Mouse (Mus musculus): ENCODE results near the gene Mrpl49. TPM values are rescaled to one million over a fixed set of nuclear protein-coding genes. Genes with fewer than 3 reads are reported as not detected.
A peak's percentile ranks its signal among the peaks of the same experiment; 100 is the strongest.
"Not testable (repeated sequence)": the region's sequence is repeated elsewhere in the genome, so short reads cannot be mapped to it uniquely, and the experiment has no call there.

Gene Mrpl49
- polyA plus RNA-seq, 1 experiment = 11.0 TPM

DNA sequence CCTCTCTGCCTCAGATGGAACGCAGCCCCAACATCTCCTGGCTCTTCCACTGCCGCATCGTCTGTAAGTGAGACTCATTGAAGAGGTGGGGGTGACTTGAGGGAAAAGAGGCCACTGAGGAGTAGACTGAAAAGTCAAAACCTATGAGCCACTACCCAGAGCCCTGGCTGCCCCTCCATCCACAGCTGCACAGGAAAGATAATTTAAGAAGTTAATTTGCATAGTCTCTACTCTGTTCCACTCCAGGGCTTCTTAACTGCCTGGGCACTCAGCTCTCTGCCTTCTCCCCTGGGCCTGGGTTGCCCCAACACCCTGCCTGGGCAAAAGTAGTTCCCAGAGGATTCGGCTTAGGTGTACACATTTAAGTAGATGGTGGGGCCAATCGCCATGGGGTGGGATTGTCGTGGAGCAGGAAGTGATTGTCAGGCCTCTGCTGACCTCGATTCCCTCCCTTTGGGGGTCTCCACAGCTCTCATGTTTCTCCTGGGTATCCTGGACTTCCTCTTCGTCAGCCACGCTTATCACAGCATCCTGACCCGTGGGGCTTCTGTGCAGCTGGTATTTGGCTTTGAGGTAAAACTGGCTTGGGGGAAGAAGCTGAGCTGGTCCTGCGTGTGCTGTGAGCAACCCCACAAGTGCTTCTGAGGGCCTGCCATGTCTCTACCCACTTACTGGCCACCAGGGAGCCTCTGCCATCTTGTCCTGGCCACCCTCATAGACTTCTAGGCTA, 8.7 kb downstream of the Mrpl49 start:
- Histone ChIP-seq H3K27ac (ENCODE audit: insufficient read depth, low read length) (peak overlapping the region; percentile 100), H3K4me1 (ENCODE audit: control insufficient read depth, insufficient read depth, insufficient read length) (peaks cover 18% of the 10 kb centered on the region), H3K27me3 (ENCODE audit: control insufficient read depth, insufficient read depth, low read length) (no peaks in the 10 kb centered on the region), H3K4me3 (ENCODE audit: extremely low read depth, insufficient read depth, insufficient read length) (peak overlapping the region; percentile 97), H3K36me3 (ENCODE audit: control insufficient read depth, insufficient read depth, low read length) (peaks cover 53% of the 10 kb centered on the region)
- peak in 1 of 2 experiments; percentile 61 for DNase-seq (ENCODE audit: low read depth in 1 of 2, low spot score in 2 of 2)
- 54% methylated on average over 11 of the region's 11 CpGs for WGBS
- TF ChIP-seq CTCF (IDR thresholded peaks at IDR 0.05; ENCODE audit: extremely low read depth, insufficient read depth, insufficient read length, insufficient replicate concordance) (no peak), POLR2A (IDR thresholded peaks at IDR 0.05; ENCODE audit: low read depth, low read length) (peak; percentile 34)

DNA sequence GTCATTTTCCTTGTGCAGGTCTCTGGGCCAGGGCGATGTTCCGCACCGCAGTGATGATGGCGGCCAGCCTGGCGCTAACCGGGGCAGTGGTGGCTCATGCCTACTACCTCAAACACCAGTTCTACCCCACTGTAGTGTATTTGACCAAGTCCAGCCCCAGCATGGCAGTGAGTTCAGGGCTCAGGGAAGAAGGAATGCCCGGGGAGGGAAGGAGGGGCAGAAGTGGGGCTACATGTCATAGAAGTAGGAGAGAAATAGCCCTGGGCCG, 9.8 kb downstream of the Mrpl49 start:
- H3K27ac ChIP-seq (ENCODE audit: insufficient read depth, low read length) = peak overlapping the region; percentile 100
- H3K4me1 ChIP-seq (ENCODE audit: control insufficient read depth, insufficient read depth, insufficient read length) = peaks cover 18% of the 10 kb centered on the region

GRCm38 (mm10) chr19:6047154-6047898, 10.3 kb downstream of the Mrpl49 start:
- H3K4me3 ChIP-seq (ENCODE audit: extremely low read depth, insufficient read depth, insufficient read length) = peak overlapping the region; percentile 97
- DNase-seq (ENCODE audit: low read depth in 1 of 2, low spot score in 2 of 2) = no peak
- peaks cover 38% of the 10 kb centered on the region for H3K36me3 ChIP-seq (ENCODE audit: control insufficient read depth, insufficient read depth, low read length)
- WGBS = 1% methylated on average over 41 of the region's 44 CpGs
- H3K27ac ChIP-seq (ENCODE audit: insufficient read depth, low read length) = peak overlapping the region; percentile 100
- H3K4me1 ChIP-seq (ENCODE audit: control insufficient read depth, insufficient read depth, insufficient read length) = peaks cover 18% of the 10 kb centered on the region
- TF ChIP-seq POLR2A (IDR thresholded peaks at IDR 0.05; ENCODE audit: low read depth, low read length) (no peak), CTCF (IDR thresholded peaks at IDR 0.05; ENCODE audit: extremely low read depth, insufficient read depth, insufficient read length, insufficient replicate concordance) (no peak)
- no peaks in the 10 kb centered on the region for H3K27me3 ChIP-seq (ENCODE audit: control insufficient read depth, insufficient read depth, low read length)

More for the DNA sequence above, 9.8 kb downstream of the Mrpl49 start:
- H3K27me3 ChIP-seq (ENCODE audit: control insufficient read depth, insufficient read depth, low read length) = no peaks in the 10 kb centered on the region
- H3K4me3 ChIP-seq (ENCODE audit: extremely low read depth, insufficient read depth, insufficient read length) = peak overlapping the region; percentile 97
- DNase-seq (ENCODE audit: low read depth in 1 of 2, low spot score in 2 of 2) = no peak
- H3K36me3 ChIP-seq (ENCODE audit: control insufficient read depth, insufficient read depth, low read length) = peaks cover 43% of the 10 kb centered on the region
- TF ChIP-seq CTCF (IDR thresholded peaks at IDR 0.05; ENCODE audit: extremely low read depth, insufficient read depth, insufficient read length, insufficient replicate concordance) = no peak
- no peak for TF ChIP-seq POLR2A (IDR thresholded peaks at IDR 0.05; ENCODE audit: low read depth, low read length)
- 64% methylated on average over 8 of the region's 8 CpGs for WGBS

DNA sequence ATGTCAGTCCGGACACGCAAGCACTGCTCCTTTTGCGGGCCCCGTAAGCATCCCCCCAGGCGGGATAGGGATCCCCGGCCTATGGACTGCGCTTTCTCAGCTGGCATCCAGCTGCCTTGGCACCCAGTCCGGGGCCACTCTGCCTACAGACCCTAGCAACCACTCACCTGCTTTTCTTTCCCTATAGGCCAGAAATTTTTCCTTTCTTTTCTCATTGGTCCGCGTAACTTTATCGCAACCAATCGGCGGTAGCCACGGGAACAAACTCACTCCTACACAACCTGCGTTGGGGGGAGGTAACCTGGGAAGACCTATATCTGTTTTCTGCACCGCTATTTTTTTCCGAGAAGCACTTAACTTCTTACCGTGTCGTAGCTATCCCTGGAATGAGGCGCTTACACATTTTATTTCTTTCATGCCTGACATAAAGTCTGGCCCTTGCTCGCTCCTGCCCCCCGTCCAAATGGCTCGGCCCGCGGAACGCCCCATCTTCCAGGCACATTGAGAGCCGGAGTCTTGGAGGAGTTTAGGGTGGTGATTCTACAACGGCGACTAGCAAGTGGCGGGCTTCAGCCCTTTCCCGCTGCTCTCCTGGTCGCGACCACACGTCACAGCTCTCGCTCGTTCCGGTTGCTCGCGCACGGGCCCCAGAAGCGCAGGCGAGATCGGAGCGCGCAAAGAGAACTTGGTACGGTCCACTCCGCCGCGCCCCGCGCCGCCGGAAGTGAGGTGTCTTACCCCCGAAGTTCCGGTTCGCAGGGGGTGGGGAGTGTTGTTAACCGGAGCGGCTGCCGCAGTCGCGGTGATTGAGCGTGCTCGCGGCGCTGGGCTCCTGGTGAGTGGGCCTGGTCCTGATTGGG, 11.1 kb downstream of the Mrpl49 start, which contains the start of gene Syvn1:
Gene Syvn1 (plus strand): TSS at position 283 of the 860 bp plus-strand sequence.
- no peak for TF ChIP-seq CTCF (IDR thresholded peaks at IDR 0.05; ENCODE audit: extremely low read depth, insufficient read depth, insufficient read length, insufficient replicate concordance)
- peak; percentile 62 for TF ChIP-seq POLR2A (IDR thresholded peaks at IDR 0.05; ENCODE audit: low read depth, low read length)
- DNase-seq (ENCODE audit: low read depth in 1 of 2, low spot score in 2 of 2) = peak; percentile 88 to 94

GRCm38 (mm10) chr19:6045366-6046293, 12.0 kb downstream of the Mrpl49 start:
- H3K27ac ChIP-seq (ENCODE audit: insufficient read depth, low read length) = peak overlapping the region; percentile 100
- peak in 1 of 2 experiments; percentile 63 for DNase-seq (ENCODE audit: low read depth in 1 of 2, low spot score in 2 of 2)
- H3K4me1 ChIP-seq (ENCODE audit: control insufficient read depth, insufficient read depth, insufficient read length) = peaks cover 18% of the 10 kb centered on the region
- H3K27me3 ChIP-seq (ENCODE audit: control insufficient read depth, insufficient read depth, low read length) = no peaks in the 10 kb centered on the region
- TF ChIP-seq POLR2A (IDR thresholded peaks at IDR 0.05; ENCODE audit: low read depth, low read length) = no peak
- TF ChIP-seq CTCF (IDR thresholded peaks at IDR 0.05; ENCODE audit: extremely low read depth, insufficient read depth, insufficient read length, insufficient replicate concordance) = no peak
- WGBS = 5% methylated on average over 20 of the region's 20 CpGs
- H3K4me3 ChIP-seq (ENCODE audit: extremely low read depth, insufficient read depth, insufficient read length) = peak overlapping the region; percentile 97
- H3K36me3 ChIP-seq (ENCODE audit: control insufficient read depth, insufficient read depth, low read length) = peaks cover 21% of the 10 kb centered on the region

More for the DNA sequence above, 11.1 kb downstream of the Mrpl49 start, which contains the start of gene Syvn1:
- Histone ChIP-seq H3K36me3 (ENCODE audit: control insufficient read depth, insufficient read depth, low read length) (peaks cover 30% of the 10 kb centered on the region), H3K4me1 (ENCODE audit: control insufficient read depth, insufficient read depth, insufficient read length) (peaks cover 18% of the 10 kb centered on the region), H3K27me3 (ENCODE audit: control insufficient read depth, insufficient read depth, low read length) (no peaks in the 10 kb centered on the region), H3K27ac (ENCODE audit: insufficient read depth, low read length) (peak within 1 kb of the TSS; percentile 100), H3K4me3 (ENCODE audit: extremely low read depth, insufficient read depth, insufficient read length) (peak within 1 kb of the TSS; percentile 97)
- under 1% methylated on average over 65 of the region's 65 CpGs for WGBS

DNA sequence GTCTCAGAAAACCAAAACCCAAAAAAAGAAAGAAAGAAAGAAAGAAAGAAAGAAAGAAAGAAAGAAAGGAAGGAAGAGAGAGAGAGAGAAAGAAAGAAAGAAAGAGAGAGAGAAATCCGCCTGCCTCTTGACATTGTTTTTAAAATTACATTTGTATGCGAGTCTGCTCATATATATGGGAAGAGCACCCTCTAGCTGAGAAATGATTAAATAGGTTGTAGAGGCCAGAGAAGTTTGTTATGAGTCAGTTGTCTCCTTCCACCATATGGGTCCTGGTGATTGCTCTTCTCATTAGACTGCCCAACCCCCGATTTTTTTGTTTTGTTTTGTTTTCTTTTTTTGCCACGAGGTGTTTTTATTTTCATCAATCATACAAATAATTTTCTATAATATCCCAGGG, 13.5 kb downstream of the Mrpl49 start:
- H3K4me3 ChIP-seq (ENCODE audit: extremely low read depth, insufficient read depth, insufficient read length); H3K27me3 ChIP-seq (ENCODE audit: control insufficient read depth, insufficient read depth, low read length); H3K27ac ChIP-seq (ENCODE audit: insufficient read depth, low read length); DNase-seq (ENCODE audit: low read depth in 1 of 2, low spot score in 2 of 2); H3K36me3 ChIP-seq (ENCODE audit: control insufficient read depth, insufficient read depth, low read length); H3K4me1 ChIP-seq (ENCODE audit: control insufficient read depth, insufficient read depth, insufficient read length): not testable (repeated sequence)
- 26% methylated on average over 4 of the region's 4 CpGs for WGBS

Data from spleen, adult 2 months (tissue).